Mouse (Mus musculus) cerebellum, adult 2 months (tissue): Measurements from ENCODE around the gene Trim14. TPM values are rescaled to one million over a fixed set of nuclear protein-coding genes. Genes with fewer than 3 reads are reported as not detected.
"Not testable (repeated sequence)": the region's sequence is repeated elsewhere in the genome, so short reads cannot be mapped to it uniquely, and the experiment has no call there.

Source experiments
- DNase-seq, 2 experiments: peaks; one replicate each; pipeline ENCODE4 v3.0.0; 2021
- H3K27ac ChIP-seq: fragments of 200-500 bp; 2 replicates; pipeline ENCODE4 v1.5.1; 2012; ENCODE audit warnings: low read length, control low read depth, inconsistent platforms; ENCODE audit not compliant: insufficient read depth
- H3K27me3 ChIP-seq: fragments of 200-500 bp; 2 replicates; pipeline ENCODE4 v1.6.1; 2012; ENCODE audit warnings: inconsistent platforms, mild to moderate bottlenecking, low read length, moderate library complexity; ENCODE audit not compliant: control insufficient read depth, insufficient read depth
- H3K4me1 ChIP-seq: fragments of 200-500 bp; 2 replicates; pipeline ENCODE4 v1.6.1; 2011; ENCODE audit warnings: low read length; ENCODE audit not compliant: control insufficient read depth, insufficient read depth
- H3K4me3 ChIP-seq: fragments of 200-500 bp; replicated peaks from 2 replicates; pipeline ENCODE3; 2011; ENCODE audit warnings: mild to moderate bottlenecking, low read depth, low read length, control low read depth; ENCODE audit not compliant: insufficient read depth
- CTCF ChIP-seq: fragments of 200-500 bp; IDR thresholded peaks from 2 replicates; pipeline ENCODE4 v1.5.1; 2011; ENCODE audit warnings: low read depth, mild to moderate bottlenecking, control low read depth, low read length, moderate library complexity, borderline replicate concordance; ENCODE audit not compliant: insufficient read depth
- POLR2A ChIP-seq: fragments of 200-500 bp; IDR thresholded peaks from 2 replicates; pipeline ENCODE4 v1.6.1; 2011; ENCODE audit warnings: low read length, control low read depth, borderline replicate concordance; ENCODE audit not compliant: insufficient read depth
- WGBS: fragments of 180-500 bp; shearing (Covaris S2); methylation state at CpG from one replicate; pipeline ENCODE4 v1.1.7; 2018; 5-methylcytosine and 5-hydroxymethylcytosine counted together
- polyA plus RNA-seq: library from polyadenylated mRNA; depleted of rRNA; stranded (reverse); fragments of >200 nt; gene quantifications from 2 replicates; pipeline ENCODE4 v1.2.3, GENCODE M21; 2012

Gene Trim14
- polyA plus RNA-seq, 1 experiment, result 0.69 TPM

GRCm38 (mm10) chr4:46578228-46578627, 42.3 kb upstream of the Trim14 start:
- no peak for DNase-seq
- no peak overlapping the region for H3K4me3 ChIP-seq
- TF ChIP-seq CTCF, result no peak
- no peak for TF ChIP-seq POLR2A
- H3K27ac ChIP-seq, result no peak overlapping the region
- 56% methylated on average over 1 of the region's 1 CpGs for WGBS
- peaks cover 15% of the 10 kb centered on the region for H3K4me1 ChIP-seq
- no peaks in the 10 kb centered on the region for H3K27me3 ChIP-seq

GRCm38 (mm10) chr4:46575509-46576284, 39.8 kb upstream of the Trim14 start:
- peaks cover 15% of the 10 kb centered on the region for H3K4me1 ChIP-seq
- not testable (repeated sequence) for H3K27ac ChIP-seq, DNase-seq, H3K4me3 ChIP-seq, H3K27me3 ChIP-seq
- WGBS, result 87% methylated on average over 6 of the region's 10 CpGs

- H3K4me1 ChIP-seq, result peaks cover 19% of the 10 kb centered on the region
- DNase-seq, result no peak
- H3K27me3 ChIP-seq, result no peaks in the 10 kb centered on the region
- H3K4me3 ChIP-seq, result no peak overlapping the region
- H3K27ac ChIP-seq, result no peak overlapping the region
- WGBS, result 67% methylated on average over 12 of the region's 12 CpGs
- TF ChIP-seq POLR2A, result no peak
- no peak for TF ChIP-seq CTCF
Measured at GRCm38 (mm10) chr4:46574841-46575240, 38.9 kb upstream of the Trim14 start.

GRCm38 (mm10) chr4:46574024-46574753, 38.2 kb upstream of the Trim14 start:
- no peak for TF ChIP-seq POLR2A
- TF ChIP-seq CTCF, result no peak
- Histone ChIP-seq H3K4me3 (no peak overlapping the region), H3K27me3 (no peaks in the 10 kb centered on the region), H3K27ac (no peak overlapping the region), H3K4me1 (peaks cover 26% of the 10 kb centered on the region)
- WGBS, result 41% methylated on average over 9 of the region's 9 CpGs
- DNase-seq, result peak; percentile 43 to 66

- TF ChIP-seq CTCF (no peak), POLR2A (no peak)
- 88% methylated on average over 4 of the region's 4 CpGs for WGBS
- peak in 1 of 2 experiments; percentile 5 for DNase-seq
Measured at GRCm38 (mm10) chr4:46572616-46573015, 36.7 kb upstream of the Trim14 start.

GRCm38 (mm10) chr4:46571744-46572143, 35.8 kb upstream of the Trim14 start:
- TF ChIP-seq POLR2A (no peak), CTCF (no peak)
- no peak overlapping the region for H3K27ac ChIP-seq
- H3K4me1 ChIP-seq, result peaks cover 36% of the 10 kb centered on the region
- no peak overlapping the region for H3K4me3 ChIP-seq
- no peak for DNase-seq
- no peaks in the 10 kb centered on the region for H3K27me3 ChIP-seq
- WGBS, result 93% methylated on average over 9 of the region's 9 CpGs

More at GRCm38 (mm10) chr4:46572616-46573015, 36.7 kb upstream of the Trim14 start:
- no peak overlapping the region for H3K27ac ChIP-seq
- no peak overlapping the region for H3K4me3 ChIP-seq
- H3K4me1 ChIP-seq, result peaks cover 33% of the 10 kb centered on the region
- no peaks in the 10 kb centered on the region for H3K27me3 ChIP-seq

GRCm38 (mm10) chr4:46569671-46570070, 33.7 kb upstream of the Trim14 start:
- peak; percentile 58 to 79 for DNase-seq
- no peak overlapping the region for H3K4me3 ChIP-seq
- no peaks in the 10 kb centered on the region for H3K27me3 ChIP-seq
- WGBS, result 8% methylated on average over 5 of the region's 5 CpGs
- peaks cover 34% of the 10 kb centered on the region for H3K4me1 ChIP-seq
- no peak overlapping the region for H3K27ac ChIP-seq
- TF ChIP-seq CTCF (no peak), POLR2A (no peak)

- DNase-seq, result no peak
- no peak overlapping the region for H3K4me3 ChIP-seq
- WGBS, result 95% methylated on average over 8 of the region's 8 CpGs
- H3K27ac ChIP-seq, result no peak overlapping the region
- H3K4me1 ChIP-seq, result peaks cover 31% of the 10 kb centered on the region
- H3K27me3 ChIP-seq, result no peaks in the 10 kb centered on the region
- TF ChIP-seq POLR2A, result no peak
- no peak for TF ChIP-seq CTCF
Measured at GRCm38 (mm10) chr4:46568169-46568568, 32.2 kb upstream of the Trim14 start.
